Mouse (Mus musculus): ENCODE measurements around the gene Lrrc40.

- TF ChIP-seq POLR2A (IDR thresholded peaks at IDR 0.05; ENCODE audit: extremely low read depth, insufficient read depth, low read length): no peak
- no peak for TF ChIP-seq CTCF (IDR thresholded peaks at IDR 0.05; ENCODE audit: low read depth, low read length)
These were observed 67.0 kb downstream of the Lrrc40 start for GRCm38 (mm10) chr3:158103467-158103866.

All from liver, adult 2 months (tissue).